Mouse (Mus musculus) frontal cortex, postnatal 14 days (tissue): Measurements from ENCODE around the gene Pex26.

Experiments used
- DNase-seq, 2 experiments: peaks; one replicate each; pipeline ENCODE4 v3.0.0; 2022; ENCODE audit warnings: low spot score in 2 of 2

Pex26 gene

GRCm38 (mm10) chr6:121209584-121209983 is 26.1 kb downstream of the Pex26 start:
- DNase-seq = no peak

DNA sequence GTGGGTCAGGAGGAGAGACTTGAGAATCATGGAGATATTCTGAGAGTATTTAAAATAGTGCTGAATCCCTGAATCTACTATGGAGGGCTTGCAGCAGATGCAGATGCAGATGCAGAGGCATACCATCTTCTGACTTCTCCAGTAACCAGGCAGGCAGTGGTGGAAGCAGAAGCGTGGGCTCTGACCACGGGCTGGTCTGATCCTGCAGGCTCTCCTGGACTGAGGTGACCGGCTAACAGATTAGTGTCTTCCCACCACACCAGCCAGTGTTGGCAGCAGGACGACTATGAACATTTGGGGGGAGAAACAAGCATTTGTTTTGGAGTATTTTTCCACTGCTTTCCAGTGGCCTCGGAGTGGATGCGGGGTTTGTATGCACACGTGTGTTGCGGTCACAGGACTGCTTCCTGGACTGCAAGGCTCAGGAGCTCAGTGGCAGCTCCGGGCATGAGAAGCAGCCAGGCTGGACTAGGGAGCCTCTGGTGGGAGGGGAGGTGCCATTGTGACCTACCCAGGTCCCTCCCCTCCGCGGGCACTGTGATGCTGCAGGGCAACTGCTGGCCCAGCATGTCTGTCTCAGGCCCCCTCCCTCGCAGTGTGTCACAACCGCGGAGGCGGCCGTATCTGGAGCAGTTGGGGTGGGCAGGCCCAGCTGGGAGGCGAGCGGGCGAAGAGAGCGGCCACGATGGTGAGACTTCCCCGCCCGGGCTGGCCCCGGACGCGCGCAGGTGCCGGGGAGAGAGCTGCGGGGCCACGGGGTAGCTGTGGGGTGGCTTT is 26.9 kb downstream of the Pex26 start, which contains the start of gene Tuba8:
TSS of gene Tuba8 (plus strand) at position 548 of the 777 bp plus-strand sequence.
- DNase-seq = peak in 1 of 2 experiments; percentile 32

DNA sequence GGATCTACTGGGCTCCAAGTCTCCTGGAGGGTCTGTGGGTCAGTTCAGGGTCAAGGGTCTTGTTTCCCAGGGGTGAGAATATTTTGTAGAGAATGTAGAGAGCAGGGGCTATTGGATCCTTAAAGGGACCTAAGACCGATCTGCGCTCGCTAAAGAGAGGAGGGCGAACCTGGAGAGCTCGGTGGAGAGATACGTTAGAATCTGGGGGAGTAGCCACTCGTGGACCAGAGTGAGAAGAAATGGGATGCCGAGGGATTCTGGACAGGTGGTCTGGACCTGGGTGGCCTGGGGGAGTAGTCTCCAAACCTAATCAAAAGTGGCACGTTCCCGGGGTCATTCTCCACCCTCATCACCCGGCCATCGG is 27.4 kb downstream of the Pex26 start:
- no peak for DNase-seq

GRCm38 (mm10) chr6:121211743-121212142 is 28.3 kb downstream of the Pex26 start:
- no peak for DNase-seq

- DNase-seq = no peak
Measured at GRCm38 (mm10) chr6:121212988-121213387, 29.5 kb downstream of the Pex26 start.

DNA sequence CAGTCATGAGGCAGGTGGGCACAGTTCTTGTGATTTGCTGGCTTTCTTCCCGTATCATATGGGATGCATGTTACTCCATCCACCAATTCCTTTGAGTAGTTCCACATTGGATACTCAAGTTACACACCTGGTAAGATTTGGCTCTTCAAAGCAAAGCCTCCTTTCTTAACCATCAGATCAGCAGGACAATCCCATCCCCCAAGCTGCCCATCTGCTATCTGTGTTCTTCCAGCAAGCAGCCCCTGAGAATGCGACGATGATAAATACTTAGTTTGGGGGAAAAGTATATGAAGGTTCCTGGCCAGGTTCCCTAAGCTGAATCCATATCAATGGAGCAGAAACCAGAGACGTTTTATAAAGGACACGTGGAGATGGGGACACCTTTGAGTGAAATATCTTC is 30.8 kb downstream of the Pex26 start:
- no peak for DNase-seq

DNA sequence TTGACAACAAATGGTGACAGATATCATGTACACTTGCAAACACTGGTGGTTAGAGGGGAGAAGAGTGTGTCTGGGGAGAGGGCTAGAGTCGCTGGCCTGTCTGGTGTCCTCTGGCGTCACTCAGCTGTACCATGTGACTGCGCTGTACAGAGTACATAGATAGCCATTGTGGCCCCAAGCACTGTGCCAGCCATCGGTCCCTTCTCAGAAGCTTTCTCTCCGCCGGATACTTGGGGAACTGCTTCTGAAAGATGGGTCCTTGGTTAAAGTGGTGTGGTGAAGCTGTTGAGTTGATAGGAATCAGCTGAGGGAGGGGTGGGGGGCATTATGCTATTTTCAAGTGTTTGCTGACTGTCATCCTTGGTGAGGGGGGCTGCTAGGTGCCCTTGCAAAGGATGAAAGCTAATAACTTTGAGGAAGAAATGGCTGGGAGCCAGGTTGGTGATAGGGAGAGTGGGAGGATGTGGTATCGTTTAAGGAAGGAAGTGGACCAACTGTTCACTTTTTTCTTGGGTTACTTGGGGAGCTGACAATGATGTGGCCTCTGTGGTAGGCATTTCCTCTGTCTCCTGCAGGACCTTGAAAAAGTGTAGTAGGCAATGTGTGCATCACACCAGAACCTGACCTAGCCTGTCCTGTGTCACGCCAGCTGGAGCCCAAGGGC is 31.3 kb downstream of the Pex26 start:
- no peak for DNase-seq

- DNase-seq = no peak
Measured at GRCm38 (mm10) chr6:121215336-121215735, 31.9 kb downstream of the Pex26 start.

DNA sequence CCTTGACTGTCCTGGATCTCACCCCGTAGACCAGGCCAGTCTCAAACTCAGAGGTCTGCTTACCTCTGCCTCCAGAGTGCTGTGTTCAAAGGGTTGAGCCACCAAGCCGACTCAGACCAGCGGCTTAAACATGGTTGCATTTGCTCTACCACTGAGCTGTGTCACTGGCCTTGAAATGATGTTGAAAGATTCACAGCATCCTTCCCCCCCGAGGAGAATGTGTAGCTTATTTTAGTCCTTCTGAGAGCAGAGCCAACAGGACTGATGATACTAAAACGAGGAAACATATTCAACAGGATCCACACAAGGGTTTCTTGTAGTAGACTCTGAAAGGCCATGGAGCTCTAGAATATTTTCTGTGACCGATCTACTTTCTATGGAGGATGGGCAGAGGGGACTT is 32.4 kb downstream of the Pex26 start:
- DNase-seq = no peak

DNA sequence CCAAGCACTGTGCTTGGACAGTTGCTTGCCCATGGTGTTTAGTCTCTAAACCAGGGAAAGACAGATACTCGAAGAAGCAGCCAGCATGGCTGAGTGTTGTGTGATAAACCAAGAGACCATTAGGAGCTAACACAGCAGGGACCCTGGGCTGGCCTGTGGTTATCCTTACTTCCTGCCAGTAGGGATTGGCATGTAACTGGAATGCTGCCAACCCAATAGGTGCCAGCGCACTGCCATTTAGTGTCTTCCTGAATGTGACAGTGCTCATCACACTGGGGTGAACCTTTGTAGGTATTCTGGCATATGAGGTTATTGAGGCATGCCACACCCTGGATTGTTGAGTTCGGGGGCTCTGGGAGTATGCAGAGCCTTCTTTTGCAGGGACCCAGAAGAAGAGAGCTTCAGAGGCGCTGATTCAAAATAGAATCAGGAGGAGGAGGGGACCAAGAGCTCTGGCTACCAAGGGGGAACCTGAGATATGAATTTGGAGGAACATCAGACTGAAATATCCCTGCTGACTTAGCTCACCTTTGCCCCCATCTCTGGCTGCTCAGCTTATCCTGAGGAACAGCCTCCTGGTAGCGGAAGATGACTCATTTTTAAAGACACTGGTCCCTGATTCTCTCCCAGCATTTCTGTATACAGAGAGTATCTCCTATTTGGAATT is 33.3 kb downstream of the Pex26 start:
- DNase-seq = no peak

GRCm38 (mm10) chr6:121218002-121218401 is 34.5 kb downstream of the Pex26 start:
- DNase-seq = no peak

- no peak for DNase-seq
Measured at GRCm38 (mm10) chr6:121219406-121219805, 35.9 kb downstream of the Pex26 start.

- DNase-seq = no peak
Measured at GRCm38 (mm10) chr6:121220181-121220580, 36.7 kb downstream of the Pex26 start.

DNA sequence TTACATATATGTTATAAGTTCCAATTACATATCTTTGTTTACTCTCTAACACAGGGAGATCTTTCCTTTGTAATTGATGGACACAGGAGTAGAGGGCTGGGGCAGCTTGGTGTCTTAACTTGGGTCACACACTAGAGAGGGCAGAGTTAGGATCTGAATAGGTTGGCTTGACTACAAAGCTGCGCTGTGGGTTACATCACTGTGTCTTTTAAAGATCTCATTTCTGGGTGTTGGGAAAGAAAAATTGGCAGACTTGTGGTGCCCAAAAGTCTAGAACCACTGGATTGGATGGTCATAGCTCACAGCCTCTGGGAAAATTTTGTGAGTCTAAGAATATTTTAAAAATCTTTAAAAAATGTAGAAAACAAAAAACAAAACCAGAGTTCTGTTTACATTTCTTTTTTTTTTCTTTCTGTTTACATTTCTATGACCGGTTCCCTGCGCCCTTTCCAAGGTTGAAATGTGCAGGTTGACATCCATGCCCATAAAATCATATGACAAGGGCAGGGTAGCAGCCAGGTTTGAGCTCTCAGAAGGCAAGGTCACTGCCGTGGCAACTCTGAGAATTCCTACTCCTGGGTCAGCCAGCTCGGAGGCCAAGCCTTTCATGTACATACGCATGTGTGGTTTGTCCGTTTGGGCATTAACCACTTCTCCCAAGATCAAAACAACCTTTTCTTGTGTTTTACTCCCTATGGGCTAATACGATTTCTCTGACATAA is 38.6 kb downstream of the Pex26 start:
- DNase-seq = no peak

GRCm38 (mm10) chr6:121223001-121223400 is 39.5 kb downstream of the Pex26 start:
- no peak for DNase-seq

DNA sequence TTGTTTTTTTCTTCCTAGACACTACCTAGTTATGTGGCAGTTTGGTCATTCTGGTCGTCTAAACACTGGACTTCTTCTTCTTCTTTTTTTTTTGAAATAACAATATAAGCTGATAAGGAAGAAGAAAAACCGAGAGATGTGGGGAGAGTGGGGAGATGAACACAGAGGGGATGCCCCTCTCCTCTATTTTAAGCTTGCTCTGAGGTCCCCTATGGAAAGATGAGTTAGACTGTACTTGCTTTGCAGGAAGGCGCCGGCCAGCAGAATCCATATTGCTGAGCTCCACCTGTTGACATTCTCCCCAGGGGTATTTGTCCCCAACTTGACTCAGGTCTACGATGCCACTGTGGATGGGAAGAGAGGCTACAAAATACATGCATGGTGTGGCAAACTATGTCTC is 40.6 kb downstream of the Pex26 start:
- DNase-seq = no peak

DNA sequence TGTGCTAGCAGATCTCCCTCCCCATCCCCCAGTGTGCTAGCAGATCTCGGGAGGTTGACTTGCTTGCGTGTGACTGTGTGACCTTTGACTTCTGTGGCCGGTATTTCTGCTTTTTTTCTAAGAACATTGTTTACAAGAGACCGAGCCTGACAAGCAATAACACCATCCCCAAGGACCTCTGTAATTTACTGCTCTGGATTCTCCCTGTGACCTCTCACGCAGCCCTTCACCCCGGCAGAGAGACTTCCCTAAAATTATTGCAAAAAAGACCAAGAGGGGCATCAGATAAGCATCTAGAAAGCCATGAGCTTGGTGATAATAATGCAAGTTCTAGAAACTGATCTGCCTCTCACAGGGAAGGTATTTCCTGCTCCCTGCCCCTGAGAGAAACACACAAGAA is 41.5 kb downstream of the Pex26 start:
- DNase-seq = no peak

GRCm38 (mm10) chr6:121226043-121226442 is 42.6 kb downstream of the Pex26 start:
- DNase-seq = no peak

- no peak for DNase-seq
Measured at GRCm38 (mm10) chr6:121226744-121227143, 43.3 kb downstream of the Pex26 start.

DNA sequence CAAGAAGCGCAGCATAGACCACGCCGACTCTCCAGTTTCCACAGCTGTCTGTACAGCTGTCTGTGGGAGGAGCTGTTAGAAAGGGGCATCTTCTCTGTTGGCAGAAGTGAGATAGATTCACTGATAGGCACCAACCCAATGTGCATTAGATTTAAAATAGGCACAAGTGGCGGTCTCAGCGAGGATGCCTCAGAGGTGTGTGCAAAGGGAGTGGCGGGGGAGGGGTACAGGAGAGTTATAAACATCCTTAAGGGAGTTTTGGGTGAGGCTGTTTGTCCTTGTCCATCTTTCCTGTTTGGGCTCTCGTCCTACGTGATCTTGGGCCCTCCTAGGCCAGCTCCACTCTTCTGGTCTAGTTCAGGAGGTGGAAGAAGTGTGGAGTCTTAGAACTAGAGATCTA is 45.0 kb downstream of the Pex26 start:
- DNase-seq = no peak

DNA sequence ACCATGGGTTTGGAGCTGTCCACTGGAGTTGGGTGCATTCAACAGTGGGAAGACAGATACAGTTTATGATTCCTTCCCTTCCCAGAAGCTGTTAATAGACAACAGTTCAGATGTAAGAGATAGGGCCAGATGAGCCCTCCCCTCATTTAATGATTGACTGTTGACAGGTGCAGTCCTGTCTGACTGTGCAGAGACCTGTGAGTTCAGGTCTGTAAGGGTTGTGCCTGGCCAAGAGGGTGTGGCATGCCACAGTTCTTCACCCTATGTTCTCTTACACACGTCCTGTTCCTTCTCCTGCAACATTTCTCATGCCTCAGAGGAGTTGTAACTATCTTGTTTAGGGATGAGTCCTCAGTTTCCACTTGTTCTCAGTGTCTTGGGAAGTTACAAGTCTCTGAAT is 49.2 kb downstream of the Pex26 start:
- DNase-seq = no peak

DNA sequence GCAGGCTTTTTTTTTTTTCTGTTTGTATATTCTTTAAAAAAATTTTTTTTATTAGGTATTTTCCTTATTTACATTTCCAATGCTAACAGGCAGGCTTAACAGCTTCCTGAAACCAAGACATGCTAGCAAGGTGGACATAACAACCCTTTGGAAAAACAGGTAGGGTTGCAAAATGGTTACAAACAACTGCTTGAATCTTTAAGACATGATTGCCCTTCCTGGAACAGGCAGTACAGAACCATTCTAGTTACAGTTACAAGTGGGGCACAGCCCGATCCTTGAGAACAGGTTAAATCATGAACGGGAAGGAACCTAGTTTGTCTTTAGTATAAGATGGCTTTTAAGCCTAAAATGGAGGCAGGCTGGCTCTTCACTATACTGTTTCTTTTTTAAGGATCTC is 52.9 kb downstream of the Pex26 start:
- DNase-seq = no peak
